Mouse (Mus musculus) lung, embryonic 15.5 days (tissue): ENCODE data around the gene Mgat1. TPM values are rescaled to one million over a fixed set of nuclear protein-coding genes. Genes with fewer than 3 reads are reported as not detected.

Experiments used
- ATAC-seq: fragments of 200-750 bp; cut with Nextera tagmentation; 2 replicates; pipeline ENCODE4 v1.8.0; 2017; ENCODE audit warnings: moderate number of reproducible peaks, borderline replicate concordance; ENCODE audit not compliant: low FRiP score, low TSS enrichment; ENCODE audit errors: extremely low read depth
- H3K27ac ChIP-seq: fragments of 300-500 bp; sonication (generic); 2 replicates; pipeline ENCODE4 v1.5.1; 2015; ENCODE audit warnings: moderate library complexity, mild to moderate bottlenecking, inconsistent platforms
- H3K27me3 ChIP-seq: fragments of 300-500 bp; sonication (generic); 2 replicates; pipeline ENCODE4 v1.6.1; 2015; ENCODE audit warnings: inconsistent platforms
- H3K36me3 ChIP-seq: fragments of 300-500 bp; sonication (generic); 2 replicates; pipeline ENCODE4 v1.6.1; 2015; ENCODE audit warnings: inconsistent platforms
- H3K4me1 ChIP-seq: fragments of 300-500 bp; sonication (generic); 2 replicates; pipeline ENCODE4 v1.6.1; 2015; ENCODE audit warnings: inconsistent platforms
- H3K4me2 ChIP-seq: fragments of 300-500 bp; sonication (generic); 2 replicates; pipeline ENCODE4 v1.6.1; 2015; ENCODE audit warnings: inconsistent platforms, mild to moderate bottlenecking, moderate library complexity
- H3K4me3 ChIP-seq: fragments of 300-500 bp; sonication (generic); 2 replicates; pipeline ENCODE4 v1.5.1; 2015; ENCODE audit warnings: mild to moderate bottlenecking, inconsistent platforms
- H3K9ac ChIP-seq: fragments of 300-500 bp; sonication (generic); 2 replicates; pipeline ENCODE4 v1.6.1; 2015; ENCODE audit warnings: inconsistent platforms
- H3K9me3 ChIP-seq: fragments of 300-500 bp; sonication (generic); 2 replicates; pipeline ENCODE4 v1.6.1; 2016; ENCODE audit warnings: inconsistent platforms
- WGBS: fragments of 180-500 bp; shearing (Covaris S2); methylation state at CpG from one replicate; pipeline ENCODE4 v1.1.7; 2015; 5-methylcytosine and 5-hydroxymethylcytosine counted together
- polyA plus RNA-seq: library from polyadenylated mRNA; unstranded; fragments of >200 nt; fragmentation: Nextera tagmentation; extraction: Ambion mirVana; gene quantifications from 2 replicates; pipeline ENCODE4 v1.2.1, GENCODE M21; 2015

The Mgat1 gene
- polyA plus RNA-seq, 1 experiment from 2014 or later, result 69.6 TPM

DNA sequence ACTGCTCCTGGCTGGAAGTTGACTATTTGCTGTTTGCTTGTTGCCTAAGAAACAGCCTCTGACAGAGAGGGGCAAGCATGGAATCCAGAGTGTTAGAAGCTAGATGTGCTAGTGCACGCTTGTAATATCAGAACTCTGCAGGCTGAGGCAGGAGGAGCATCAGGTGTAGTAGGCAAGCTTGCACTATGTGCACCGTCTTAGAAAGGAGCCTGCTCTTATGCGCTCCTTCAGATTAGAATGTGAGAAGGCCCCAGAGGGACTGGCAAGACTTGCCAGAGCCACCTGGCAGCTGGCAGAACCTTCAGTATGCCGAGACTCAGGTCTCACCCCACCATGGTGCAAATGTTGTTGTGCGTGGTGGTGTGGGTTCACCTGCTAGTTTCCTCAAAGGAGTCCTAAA lies 8.1 kb downstream of the Mgat1 start:
- no peaks in the 10 kb centered on the region for H3K9me3 ChIP-seq
- no peak overlapping the region for H3K27ac ChIP-seq
- no peaks in the 10 kb centered on the region for H3K27me3 ChIP-seq
- no peak overlapping the region; the same call in 1 of the 2 replicates for H3K9ac ChIP-seq
- H3K36me3 ChIP-seq, result peaks cover 23% of the 10 kb centered on the region
- no peak for ATAC-seq
- H3K4me1 ChIP-seq, result peaks cover 50% of the 10 kb centered on the region
- 86% methylated on average over 5 of the region's 5 CpGs for WGBS
- peak overlapping the region; percentile 74; the same call in 1 of the 2 replicates for H3K4me3 ChIP-seq
- H3K4me2 ChIP-seq, result peak overlapping the region; percentile 74

- H3K9me3 ChIP-seq, result no peaks in the 10 kb centered on the region
- no peak overlapping the region for H3K27ac ChIP-seq
- WGBS, result 81% methylated on average over 6 of the region's 6 CpGs
- peaks cover 23% of the 10 kb centered on the region for H3K36me3 ChIP-seq
- ATAC-seq, result no peak
- no peak overlapping the region for H3K9ac ChIP-seq
- H3K4me1 ChIP-seq, result peaks cover 40% of the 10 kb centered on the region
- no peak overlapping the region for H3K4me3 ChIP-seq
- peak overlapping the region; percentile 8; the same call in 1 of the 2 replicates for H3K4me2 ChIP-seq
- H3K27me3 ChIP-seq, result no peaks in the 10 kb centered on the region
Observed at GRCm38 (mm10) chr11:49253035-49253434, 9.0 kb downstream of the Mgat1 start.

DNA sequence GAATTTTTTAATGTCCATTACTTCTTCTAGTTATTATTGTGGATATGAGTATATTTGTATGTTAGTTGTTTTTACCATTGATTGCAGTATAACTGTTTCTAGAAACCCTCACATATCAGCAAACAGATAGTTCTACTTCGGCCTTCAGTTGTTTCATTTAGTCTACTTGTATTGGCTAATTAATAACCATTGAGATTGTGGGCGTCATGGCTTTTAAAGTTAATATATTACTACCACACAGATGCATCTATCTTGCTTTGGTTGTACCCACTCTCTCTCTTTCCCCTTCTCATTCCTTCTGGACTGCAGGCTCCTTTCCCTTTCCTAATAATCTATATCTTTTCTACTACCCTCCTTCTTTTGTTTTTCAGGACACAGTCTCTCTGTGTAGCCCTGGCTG lies 15.3 kb downstream of the Mgat1 start:
- H3K9me3 ChIP-seq, result no peaks in the 10 kb centered on the region
- no peak overlapping the region for H3K4me3 ChIP-seq
- no peak overlapping the region for H3K27ac ChIP-seq
- WGBS, result 74% methylated on average over 2 of the region's 2 CpGs
- peaks cover 1% of the 10 kb centered on the region for H3K4me1 ChIP-seq
- no peak for ATAC-seq
- H3K36me3 ChIP-seq, result peaks cover 41% of the 10 kb centered on the region
- H3K9ac ChIP-seq, result no peak overlapping the region
- H3K27me3 ChIP-seq, result no peaks in the 10 kb centered on the region
- H3K4me2 ChIP-seq, result no peak overlapping the region

- Histone ChIP-seq H3K9me3 (no peaks in the 10 kb centered on the region), H3K9ac (no peak overlapping the region), H3K4me1 (peaks cover 5% of the 10 kb centered on the region), H3K27ac (no peak overlapping the region), H3K4me3 (no peak overlapping the region), H3K4me2 (no peak overlapping the region), H3K27me3 (no peaks in the 10 kb centered on the region), H3K36me3 (peaks cover 37% of the 10 kb centered on the region)
- 46% methylated on average over 1 of the region's 1 CpGs for WGBS
- ATAC-seq, result no peak
Observed at GRCm38 (mm10) chr11:49259829-49260228, 15.8 kb downstream of the Mgat1 start.

DNA sequence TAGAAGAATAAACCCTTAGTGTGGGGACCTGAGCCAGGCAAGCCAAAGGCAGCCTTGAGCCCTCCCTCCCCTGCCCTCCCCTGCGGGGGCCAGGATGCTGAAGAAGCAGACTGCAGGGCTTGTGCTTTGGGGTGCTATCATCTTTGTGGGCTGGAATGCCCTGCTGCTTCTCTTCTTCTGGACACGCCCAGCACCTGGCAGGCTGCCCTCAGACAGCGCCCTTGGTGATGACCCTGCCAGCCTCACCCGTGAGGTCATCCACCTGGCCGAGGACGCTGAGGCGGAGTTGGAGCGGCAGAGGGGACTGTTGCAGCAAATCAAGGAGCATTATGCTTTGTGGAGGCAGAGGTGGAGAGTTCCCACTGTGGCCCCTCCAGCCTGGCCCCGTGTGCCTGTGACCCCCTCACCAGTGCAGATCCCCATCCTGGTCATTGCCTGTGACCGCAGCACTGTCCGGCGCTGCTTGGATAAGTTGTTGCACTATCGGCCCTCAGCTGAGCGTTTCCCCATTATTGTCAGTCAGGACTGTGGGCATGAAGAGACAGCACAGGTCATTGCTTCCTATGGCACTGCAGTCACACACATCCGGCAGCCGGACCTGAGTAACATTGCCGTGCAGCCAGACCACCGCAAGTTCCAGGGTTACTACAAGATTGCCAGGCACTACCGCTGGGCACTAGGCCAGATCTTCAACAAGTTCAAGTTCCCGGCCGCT lies 16.8 kb downstream of the Mgat1 start:
- Histone ChIP-seq H3K9ac (no peak overlapping the region), H3K9me3 (no peaks in the 10 kb centered on the region), H3K36me3 (peaks cover 39% of the 10 kb centered on the region), H3K4me3 (no peak overlapping the region), H3K27me3 (no peaks in the 10 kb centered on the region), H3K4me1 (peaks cover 5% of the 10 kb centered on the region), H3K4me2 (no peak overlapping the region), H3K27ac (no peak overlapping the region)
- ATAC-seq, result no peak
- WGBS, result 89% methylated on average over 21 of the region's 21 CpGs

DNA sequence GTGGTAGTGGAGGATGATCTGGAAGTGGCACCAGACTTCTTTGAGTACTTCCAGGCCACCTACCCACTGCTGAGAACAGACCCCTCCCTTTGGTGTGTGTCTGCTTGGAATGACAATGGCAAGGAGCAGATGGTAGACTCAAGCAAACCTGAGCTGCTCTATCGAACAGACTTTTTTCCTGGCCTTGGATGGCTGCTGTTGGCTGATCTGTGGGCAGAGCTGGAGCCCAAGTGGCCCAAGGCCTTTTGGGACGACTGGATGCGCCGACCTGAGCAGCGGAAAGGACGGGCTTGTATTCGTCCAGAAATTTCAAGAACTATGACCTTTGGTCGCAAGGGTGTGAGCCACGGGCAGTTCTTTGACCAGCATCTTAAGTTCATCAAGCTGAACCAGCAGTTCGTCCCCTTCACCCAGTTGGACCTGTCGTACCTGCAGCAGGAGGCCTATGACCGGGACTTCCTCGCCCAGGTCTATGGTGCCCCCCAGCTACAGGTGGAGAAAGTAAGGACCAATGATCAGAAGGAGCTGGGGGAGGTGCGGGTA lies 17.4 kb downstream of the Mgat1 start:
- WGBS, result 91% methylated on average over 14 of the region's 14 CpGs

DNA sequence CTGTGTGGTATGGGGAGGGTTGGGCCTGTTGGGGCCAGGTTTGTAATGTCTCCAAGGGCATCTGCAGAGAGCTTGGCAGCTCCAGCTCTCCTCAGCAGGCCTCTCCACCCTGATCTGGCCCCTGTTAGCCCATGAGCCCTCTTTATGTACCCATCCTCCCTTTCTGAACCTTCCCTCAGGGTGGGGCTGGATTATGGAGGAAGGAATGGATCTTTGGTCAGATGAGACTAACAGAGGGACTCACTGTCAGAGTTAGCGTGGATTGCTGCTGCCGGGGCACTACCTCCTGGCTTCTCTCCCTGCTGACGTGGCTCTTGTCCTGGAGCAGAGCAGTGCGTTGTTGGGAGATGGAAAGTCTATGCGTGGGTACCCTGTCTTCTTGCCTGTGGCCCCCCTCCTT lies 18.3 kb downstream of the Mgat1 start:
- 87% methylated on average over 5 of the region's 5 CpGs for WGBS
- Histone ChIP-seq H3K27ac (no peak overlapping the region), H3K36me3 (peaks cover 39% of the 10 kb centered on the region)

More for the DNA sequence above, 17.4 kb downstream of the Mgat1 start:
- Histone ChIP-seq H3K4me2 (no peak overlapping the region), H3K27me3 (no peaks in the 10 kb centered on the region), H3K4me3 (no peak overlapping the region), H3K36me3 (peaks cover 39% of the 10 kb centered on the region), H3K9me3 (no peaks in the 10 kb centered on the region), H3K27ac (no peak overlapping the region), H3K4me1 (peaks cover 5% of the 10 kb centered on the region), H3K9ac (no peak overlapping the region)
- no peak for ATAC-seq

GRCm38 (mm10) chr11:49263149-49263548 lies 19.2 kb downstream of the Mgat1 start:
- Histone ChIP-seq H3K4me2 (no peak overlapping the region), H3K27ac (no peak overlapping the region), H3K4me3 (no peak overlapping the region), H3K27me3 (no peaks in the 10 kb centered on the region), H3K4me1 (peaks cover 11% of the 10 kb centered on the region), H3K9me3 (no peaks in the 10 kb centered on the region), H3K9ac (no peak overlapping the region), H3K36me3 (peaks cover 39% of the 10 kb centered on the region)
- 90% methylated on average over 6 of the region's 6 CpGs for WGBS
- no peak for ATAC-seq

More for the DNA sequence above, 18.3 kb downstream of the Mgat1 start:
- Histone ChIP-seq H3K4me3 (no peak overlapping the region), H3K4me1 (peaks cover 5% of the 10 kb centered on the region), H3K9ac (no peak overlapping the region), H3K4me2 (no peak overlapping the region), H3K27me3 (no peaks in the 10 kb centered on the region), H3K9me3 (no peaks in the 10 kb centered on the region)
- no peak for ATAC-seq

DNA sequence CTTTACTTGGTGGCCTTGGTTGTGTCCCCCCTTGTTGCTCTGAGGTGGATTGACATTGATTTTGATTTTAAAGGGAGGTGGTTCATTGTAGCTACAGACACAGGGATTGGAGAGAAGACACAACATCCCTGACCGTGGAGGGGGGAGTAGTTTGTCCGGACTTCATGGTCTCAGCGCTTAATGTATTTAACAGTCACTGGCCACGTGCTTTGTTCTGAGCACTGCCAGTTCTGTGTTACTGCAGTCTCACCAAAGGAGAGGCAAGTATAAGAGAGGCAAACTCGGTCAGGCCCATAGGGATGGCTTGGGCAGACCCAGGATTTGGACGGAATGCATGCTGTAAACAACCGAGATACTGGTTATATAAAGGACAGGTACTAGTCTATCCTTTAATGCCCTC lies 20.1 kb downstream of the Mgat1 start:
- Histone ChIP-seq H3K9ac (no peak overlapping the region), H3K36me3 (peaks cover 35% of the 10 kb centered on the region), H3K27ac (no peak overlapping the region), H3K4me3 (no peak overlapping the region), H3K4me1 (peaks cover 11% of the 10 kb centered on the region), H3K27me3 (no peaks in the 10 kb centered on the region), H3K4me2 (no peak overlapping the region), H3K9me3 (no peaks in the 10 kb centered on the region)
- no peak for ATAC-seq
- WGBS, result 85% methylated on average over 7 of the region's 7 CpGs

DNA sequence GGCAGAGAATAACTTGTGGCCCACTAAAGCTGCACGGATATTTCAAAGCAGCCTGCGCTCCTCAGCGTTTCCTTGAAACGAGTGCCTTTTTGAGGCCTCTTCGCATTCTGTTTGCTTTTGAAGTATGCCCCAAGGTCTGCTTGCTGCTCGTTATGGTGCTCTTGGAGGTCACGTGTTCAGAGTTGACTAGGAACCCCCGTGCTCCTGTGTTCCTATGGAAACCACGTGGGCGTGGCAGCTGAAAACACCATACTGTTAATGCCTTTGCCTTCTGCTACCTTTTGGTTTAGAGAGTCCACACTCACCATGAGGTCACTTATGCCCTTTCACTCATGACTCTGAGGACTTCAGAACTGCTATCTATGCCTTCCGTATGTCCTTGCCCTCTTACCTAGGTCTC lies 20.6 kb downstream of the Mgat1 start:
- no peak overlapping the region for H3K9ac ChIP-seq
- peaks cover 11% of the 10 kb centered on the region for H3K4me1 ChIP-seq
- no peak overlapping the region for H3K27ac ChIP-seq
- no peak overlapping the region for H3K4me2 ChIP-seq
- peaks cover 35% of the 10 kb centered on the region for H3K36me3 ChIP-seq
- WGBS, result 54% methylated on average over 11 of the region's 11 CpGs
- H3K9me3 ChIP-seq, result no peaks in the 10 kb centered on the region
- H3K27me3 ChIP-seq, result no peaks in the 10 kb centered on the region
- no peak for ATAC-seq
- no peak overlapping the region for H3K4me3 ChIP-seq

DNA sequence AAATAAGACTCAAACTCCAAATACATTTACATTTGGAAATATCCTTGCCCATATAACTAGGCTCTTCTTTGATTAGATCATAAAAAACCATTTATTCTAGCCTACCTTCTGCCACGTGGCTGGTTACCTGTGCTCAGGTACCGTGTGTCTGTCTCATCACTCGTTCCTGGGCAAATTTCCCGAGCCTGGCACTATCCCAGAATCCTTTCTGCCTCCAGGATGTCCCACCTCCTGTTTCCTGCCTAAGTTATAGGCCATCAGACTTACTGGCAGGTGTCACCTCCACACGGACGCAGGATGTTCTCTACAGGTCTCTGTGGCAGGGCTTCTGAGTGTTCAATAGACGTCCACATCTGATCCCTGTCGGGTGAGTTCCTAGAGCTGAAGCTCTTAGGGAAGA lies 21.1 kb downstream of the Mgat1 start:
- peaks cover 11% of the 10 kb centered on the region for H3K4me1 ChIP-seq
- H3K36me3 ChIP-seq, result peaks cover 32% of the 10 kb centered on the region
- H3K9me3 ChIP-seq, result no peaks in the 10 kb centered on the region
- ATAC-seq, result no peak
- no peak overlapping the region for H3K4me3 ChIP-seq
- no peak overlapping the region for H3K4me2 ChIP-seq
- no peak overlapping the region for H3K9ac ChIP-seq
- no peaks in the 10 kb centered on the region for H3K27me3 ChIP-seq
- WGBS, result 85% methylated on average over 8 of the region's 8 CpGs
- no peak overlapping the region for H3K27ac ChIP-seq

GRCm38 (mm10) chr11:49266671-49267070 lies 22.7 kb downstream of the Mgat1 start:
- peaks cover 11% of the 10 kb centered on the region for H3K4me1 ChIP-seq
- H3K27ac ChIP-seq, result no peak overlapping the region
- H3K4me2 ChIP-seq, result no peak overlapping the region
- H3K27me3 ChIP-seq, result no peaks in the 10 kb centered on the region
- 36% methylated on average over 6 of the region's 6 CpGs for WGBS
- H3K9ac ChIP-seq, result no peak overlapping the region
- H3K9me3 ChIP-seq, result no peaks in the 10 kb centered on the region
- no peak overlapping the region for H3K4me3 ChIP-seq
- peaks cover 18% of the 10 kb centered on the region for H3K36me3 ChIP-seq
- no peak for ATAC-seq
